Mouse (Mus musculus) MEL-GATA-1-ER (cell line): ENCODE measurements around the gene Foxred1.
A peak's percentile ranks its signal among the peaks of the same experiment; 100 is the strongest.

ENCODE experiments used
- DNase-seq: peaks from one replicate; pipeline ENCODE4 v3.0.0-alpha.2; 2012; ENCODE audit warnings: low read depth; ENCODE audit errors: extremely low read depth

Foxred1 gene

DNA sequence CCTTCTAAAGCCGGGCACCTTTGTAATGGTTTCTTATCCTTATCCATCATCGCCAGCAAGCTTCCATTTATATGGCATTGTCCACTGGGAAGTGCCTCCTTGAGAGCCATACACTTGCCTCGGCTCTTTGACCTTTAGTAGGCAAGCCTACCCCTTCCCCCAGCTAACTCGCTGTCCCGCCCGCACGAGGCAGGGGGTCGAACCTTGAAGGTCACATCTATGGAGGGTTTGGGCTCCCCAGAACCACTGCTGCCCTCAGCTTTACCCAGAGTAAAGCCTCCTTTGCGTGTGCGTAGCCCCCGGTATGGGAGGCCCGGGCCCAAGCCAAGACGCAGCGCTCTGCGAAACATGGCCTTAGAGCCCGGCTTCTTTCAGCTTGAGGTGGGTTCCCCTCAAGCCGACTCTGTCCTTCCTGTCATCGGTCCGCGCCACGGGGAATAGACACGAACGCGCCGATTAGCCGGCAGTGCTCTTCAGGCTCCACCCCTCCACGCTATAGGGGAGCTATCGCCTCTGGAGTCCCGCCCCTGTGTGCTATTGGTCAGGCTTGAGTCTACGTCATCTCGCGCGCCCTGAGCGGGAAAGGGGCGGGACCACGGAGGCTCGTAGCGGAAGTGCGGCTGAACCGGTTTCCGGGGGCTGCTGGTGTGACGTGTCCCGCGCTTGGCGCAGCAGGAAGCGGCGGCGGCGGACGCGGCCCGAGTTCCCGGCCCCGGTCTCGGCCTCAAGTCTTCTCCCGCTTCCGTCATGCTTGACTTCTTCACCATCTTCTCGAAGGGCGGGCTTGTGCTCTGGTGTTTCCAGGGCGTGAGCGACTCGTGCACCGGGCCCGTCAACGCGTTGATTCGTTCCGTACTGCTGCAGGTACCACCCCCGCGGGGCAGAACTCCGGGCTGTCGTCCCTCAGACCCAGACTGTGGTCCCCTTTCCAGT, at the start of gene Foxred1:
Gene Foxred1, minus strand, starts transcription at position 514 of the 933 bp plus-strand sequence.
- peak; percentile 97 for DNase-seq

DNA sequence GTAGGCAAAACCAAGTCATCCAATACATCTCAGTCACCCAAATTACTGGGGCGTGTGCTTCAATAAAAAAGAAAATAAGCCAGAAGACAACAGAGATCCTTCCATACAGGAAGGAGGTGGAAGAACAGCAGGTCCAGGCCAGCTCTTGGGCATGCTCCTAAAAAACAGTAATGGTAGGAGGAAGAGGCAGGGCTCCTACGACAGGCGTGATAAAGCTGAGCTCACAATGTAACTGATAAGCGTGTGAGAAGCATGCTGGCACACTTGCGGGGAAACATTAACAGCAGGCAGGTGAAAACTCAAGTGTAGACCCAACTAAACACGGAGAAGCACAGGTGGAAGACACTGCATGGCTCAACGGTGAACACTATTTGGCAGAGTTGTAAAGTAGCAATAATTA, 46.5 kb upstream of the Foxred1 start:
- no peak for DNase-seq

DNA sequence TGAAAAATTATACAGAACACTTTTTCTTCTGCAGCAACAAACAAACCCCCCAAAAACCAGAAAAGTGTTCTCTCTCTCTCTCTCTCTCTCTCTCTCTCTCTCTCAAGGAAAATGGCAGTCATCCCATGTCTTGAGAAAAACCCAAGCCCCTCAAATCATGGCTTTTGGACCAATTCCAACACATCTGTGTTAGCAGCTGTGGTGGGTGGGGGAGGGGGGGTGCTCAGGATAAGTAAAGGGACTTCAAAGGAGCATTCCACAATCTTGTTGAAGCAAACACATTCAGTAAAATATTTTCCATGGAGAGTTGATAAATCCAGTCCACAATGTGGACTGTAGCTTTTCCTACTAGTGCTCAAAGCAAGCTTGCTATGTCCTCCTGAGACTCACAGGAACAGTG, 38.6 kb upstream of the Foxred1 start:
- DNase-seq = no peak

DNA sequence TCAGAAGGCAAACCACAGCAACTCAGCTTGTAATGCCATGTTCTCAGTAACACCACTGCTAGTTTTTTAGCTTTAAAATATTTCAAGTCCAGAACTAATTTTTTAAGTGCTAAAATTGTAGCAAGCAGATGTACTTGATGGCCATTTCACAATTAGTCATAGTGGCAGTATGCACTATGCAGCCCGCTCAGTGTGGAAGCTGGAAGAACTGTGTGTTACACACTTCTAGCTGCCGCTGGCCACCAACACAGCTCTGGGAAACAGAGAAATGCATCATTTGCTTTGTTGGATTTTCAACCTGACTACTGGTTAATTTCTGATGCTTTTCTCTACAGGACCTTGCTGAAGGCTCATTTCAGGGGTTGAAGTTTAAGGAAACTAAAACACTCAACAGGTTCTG, 36.5 kb upstream of the Foxred1 start:
- no peak for DNase-seq

DNA sequence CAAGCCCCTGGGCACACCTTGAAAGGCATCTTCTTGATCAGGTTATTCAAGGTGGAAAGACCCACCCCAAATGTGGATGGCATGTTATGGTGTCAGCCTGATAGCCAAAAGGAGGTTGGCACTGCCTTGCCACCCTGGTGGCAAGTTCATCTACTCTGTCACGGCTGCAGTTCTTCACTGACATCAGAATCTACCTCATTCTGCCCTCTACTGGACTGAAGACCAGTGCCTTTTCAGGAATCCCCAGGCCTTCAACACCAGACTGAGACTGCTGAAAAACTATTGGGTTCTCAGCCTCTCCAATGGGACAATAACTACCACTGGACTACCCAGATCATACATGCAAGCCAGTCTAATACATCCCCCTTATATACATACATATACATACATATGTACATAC, 28.9 kb upstream of the Foxred1 start:
- no peak for DNase-seq

DNA sequence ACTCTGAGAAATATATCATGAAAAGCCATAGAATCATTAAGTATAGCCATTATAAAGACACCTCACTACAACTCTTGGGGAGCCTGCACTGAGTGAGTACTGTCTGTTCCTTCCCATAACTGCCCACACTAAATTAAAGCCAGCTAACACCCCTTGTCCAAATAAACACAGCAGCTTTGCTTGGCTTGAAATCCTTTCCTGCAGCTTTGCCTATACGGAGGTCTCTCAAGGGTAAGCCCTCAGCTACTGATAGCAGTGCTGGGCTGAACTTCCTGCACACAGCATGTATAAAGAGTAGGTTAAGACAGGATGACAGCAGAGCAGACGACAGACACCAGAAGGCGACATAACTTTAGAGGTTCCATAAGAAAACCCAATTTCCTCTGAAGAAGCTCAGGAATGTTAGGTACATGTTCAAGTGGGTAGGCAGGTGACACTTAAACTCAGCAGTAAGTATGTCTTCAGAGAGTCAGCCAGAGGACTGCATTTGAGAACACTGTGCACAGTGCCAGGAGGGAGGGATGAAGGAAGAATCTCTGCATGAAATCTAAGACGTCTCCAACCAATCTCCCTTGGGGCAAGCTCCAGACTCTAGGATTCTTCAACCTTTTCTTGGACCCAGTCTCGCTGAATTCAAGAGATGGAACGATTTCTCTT, 28.2 kb upstream of the Foxred1 start:
- DNase-seq = no peak

DNA sequence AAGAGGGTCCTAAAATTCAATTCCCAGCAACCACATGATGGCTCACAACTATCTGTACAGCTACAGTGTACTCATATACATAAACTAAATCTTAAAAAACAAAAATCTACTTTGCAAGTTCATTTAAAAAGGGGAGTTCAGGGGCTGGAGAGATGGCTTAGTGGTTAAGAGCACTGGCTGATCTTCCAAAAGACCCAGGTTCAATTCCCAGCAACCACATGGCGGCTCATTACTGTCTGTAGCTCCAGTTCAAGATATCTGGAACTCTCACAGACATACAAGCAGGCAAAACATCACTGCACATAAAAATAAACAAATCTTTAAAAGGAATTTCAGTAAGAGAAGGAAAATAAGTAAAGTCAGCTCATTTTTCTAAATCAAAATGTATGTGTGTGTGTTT, 27.5 kb upstream of the Foxred1 start:
- DNase-seq = no peak

DNA sequence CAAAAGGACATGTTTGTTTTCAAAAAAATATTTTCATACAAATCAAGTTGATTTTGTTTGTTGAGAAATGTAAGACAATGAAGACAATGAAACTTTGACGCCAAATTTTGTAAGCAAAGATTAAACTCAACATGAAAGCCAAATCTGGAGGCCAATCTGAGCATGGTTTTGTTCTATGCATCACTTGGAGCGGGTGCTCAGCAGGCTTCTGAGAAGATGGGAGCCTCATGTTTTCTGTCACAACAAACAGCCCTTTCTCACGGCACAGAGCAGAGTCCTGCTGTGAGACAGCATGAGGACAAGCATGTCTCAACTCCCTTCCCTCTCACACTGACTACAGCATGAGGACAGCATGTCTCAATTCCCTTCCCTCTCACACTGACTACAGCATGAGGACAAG, 25.1 kb upstream of the Foxred1 start:
- DNase-seq = no peak

DNA sequence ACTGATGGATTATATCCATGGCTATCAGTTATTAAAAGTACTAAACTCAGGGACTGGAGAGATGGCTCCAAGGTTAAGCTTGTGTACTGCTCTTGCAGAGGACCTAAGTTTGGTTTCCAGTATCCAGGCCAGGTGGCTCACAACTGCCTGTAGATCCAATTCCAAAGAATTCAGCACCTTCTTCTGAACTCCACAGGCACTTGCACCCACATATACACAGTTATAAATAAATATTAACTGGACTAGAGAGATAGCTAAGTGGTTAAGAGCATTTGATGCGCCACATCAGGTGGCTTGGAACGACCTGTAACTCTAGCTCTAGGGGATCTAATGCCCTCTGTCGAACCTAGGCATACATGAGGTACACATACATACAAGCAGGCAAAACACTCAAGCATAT, 17.8 kb upstream of the Foxred1 start:
- no peak for DNase-seq

DNA sequence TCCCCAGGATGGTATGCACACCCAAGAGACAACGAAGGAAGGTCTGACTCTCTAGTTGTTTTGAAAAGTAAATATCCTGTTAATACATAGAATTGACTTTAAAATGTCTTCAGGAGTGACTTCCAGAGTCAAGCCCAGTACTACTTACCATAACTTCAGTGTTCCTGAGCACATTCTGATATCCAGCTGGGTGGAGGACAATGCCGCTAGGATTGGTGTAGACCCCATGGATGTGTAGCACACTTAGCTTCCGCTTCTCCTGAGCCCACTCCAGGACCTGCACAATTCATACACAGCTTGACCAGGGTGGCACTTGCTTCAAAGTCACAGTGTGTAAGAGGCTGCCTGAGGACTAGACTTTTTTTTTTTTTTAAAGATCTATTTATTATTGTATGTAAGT, 12.6 kb upstream of the Foxred1 start:
- no peak for DNase-seq

DNA sequence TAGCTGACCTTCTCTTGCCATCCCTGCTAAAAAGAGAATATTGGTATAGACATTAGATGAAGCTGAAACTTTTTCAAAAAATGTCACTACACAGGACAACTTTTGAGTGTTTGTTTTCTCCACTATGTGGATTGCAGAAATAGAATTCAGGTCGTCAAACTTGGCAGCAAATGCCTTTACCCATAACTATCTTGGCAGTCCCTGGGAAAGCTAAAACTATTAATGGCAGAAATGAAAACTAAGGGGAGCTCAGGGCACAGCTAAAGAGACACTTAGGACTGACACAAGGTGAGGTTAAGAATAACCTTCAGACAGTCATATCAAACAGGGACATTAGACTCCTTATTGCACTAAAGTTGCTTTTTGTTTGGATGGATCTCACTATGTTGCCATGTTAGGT, 7.1 kb upstream of the Foxred1 start:
- DNase-seq = no peak

DNA sequence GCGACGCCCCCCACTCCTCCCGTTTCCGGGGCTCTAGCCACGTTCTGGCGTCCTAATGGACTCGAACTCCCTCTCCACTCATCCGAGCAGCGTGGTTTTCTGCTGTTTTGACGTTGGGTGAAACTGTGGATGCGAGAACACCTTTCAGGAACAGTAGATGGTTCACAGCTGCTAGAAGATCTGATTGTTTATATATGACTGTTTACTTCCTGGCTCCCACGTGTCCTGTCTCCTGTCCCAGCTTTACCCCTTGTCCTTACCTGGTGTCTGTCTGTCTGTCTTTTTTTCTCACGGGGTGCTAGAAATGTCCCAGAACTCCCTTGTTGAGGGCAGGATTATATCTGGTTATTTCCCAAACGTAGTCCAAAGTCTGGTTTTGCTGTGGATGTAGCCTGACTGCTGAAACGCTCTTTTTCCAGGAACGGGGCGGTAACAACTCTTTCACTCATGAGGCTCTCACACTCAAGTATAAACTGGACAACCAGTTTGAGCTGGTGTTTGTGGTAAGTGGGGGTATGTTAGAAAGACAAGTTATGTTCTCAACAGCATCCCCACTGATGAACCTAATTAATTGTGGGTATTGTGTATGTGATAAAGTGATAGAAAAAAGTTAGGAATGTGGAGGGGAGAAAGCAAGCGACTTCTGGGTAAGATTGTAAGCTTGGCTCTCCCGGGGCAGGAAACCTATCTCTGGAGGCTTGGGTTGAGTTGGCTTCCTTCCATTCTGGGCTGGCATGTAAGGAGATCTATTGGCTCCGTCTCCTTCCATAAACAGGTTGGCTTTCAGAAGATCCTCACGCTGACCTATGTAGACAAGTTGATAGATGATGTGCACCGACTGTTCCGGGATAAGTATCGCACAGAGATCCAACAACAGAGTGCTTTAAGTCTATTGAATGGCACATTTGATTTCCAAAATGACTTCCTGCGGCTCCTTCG, 987 bp upstream of the Foxred1 start:
- DNase-seq = peak; percentile 25

DNA sequence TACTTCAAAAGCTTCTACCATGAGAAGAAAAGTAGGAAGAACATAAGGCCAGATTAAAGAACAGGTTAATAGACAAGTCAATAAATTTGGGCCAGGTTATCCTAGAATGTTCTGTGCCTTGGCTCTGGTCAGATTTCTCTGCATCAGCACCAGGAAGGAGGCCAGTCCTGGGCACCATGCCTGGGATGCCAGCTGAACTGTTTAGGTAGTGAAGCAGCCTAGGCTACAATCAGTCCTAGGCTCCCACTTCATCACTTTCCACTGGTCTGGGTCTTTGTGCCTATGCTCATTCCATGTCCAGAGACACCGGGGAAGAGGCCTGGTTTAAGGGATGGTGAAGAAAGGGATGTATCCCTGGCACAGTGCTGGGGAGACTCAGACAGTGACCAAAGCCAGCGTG, 6.4 kb downstream of the Foxred1 start:
- DNase-seq = no peak

DNA sequence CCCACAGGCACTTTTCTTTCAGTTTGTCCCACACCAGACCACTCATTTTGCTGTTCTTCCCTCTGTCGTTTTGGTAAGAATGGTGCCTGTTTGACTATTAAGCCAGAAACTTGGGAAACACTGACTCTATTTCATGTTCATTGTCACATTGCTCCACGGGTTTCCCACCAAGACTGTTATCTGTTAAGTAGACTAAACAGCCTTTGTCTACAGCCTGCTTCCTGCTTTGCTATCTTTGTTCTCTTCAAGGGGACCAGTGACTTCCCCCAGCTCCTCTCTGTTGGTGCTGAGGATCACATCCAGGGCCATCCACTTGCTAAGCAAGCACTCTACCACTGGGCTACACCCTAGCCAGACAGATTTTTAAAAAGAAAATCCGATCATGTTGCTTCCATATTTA, 7.3 kb downstream of the Foxred1 start:
- DNase-seq = peak; percentile 84

DNA sequence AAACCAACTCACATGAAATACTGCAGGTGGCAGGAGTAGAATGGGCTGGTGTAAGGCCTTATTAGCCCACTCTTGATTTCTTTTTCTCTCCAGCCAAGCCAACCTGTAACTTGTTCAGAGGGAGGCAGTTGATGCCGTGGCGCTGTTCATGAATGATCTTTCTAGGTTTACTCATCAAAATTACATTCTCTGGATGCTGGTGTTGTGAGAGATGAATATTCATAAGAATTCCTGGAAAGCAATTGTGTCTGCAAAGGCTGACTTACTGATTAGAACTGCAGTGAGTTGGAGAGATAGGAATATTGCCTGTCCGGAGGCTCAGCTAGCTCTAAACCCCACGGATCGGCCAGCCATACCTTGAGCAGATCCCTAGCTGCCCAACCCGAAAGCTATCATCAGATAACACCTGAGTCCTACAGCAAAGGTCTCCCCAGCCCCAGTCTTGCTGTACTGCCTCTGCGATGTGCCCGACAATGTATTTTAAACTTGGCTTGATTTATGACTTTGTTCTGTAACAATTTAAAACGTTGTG, 10.3 kb downstream of the Foxred1 start:
- no peak for DNase-seq

DNA sequence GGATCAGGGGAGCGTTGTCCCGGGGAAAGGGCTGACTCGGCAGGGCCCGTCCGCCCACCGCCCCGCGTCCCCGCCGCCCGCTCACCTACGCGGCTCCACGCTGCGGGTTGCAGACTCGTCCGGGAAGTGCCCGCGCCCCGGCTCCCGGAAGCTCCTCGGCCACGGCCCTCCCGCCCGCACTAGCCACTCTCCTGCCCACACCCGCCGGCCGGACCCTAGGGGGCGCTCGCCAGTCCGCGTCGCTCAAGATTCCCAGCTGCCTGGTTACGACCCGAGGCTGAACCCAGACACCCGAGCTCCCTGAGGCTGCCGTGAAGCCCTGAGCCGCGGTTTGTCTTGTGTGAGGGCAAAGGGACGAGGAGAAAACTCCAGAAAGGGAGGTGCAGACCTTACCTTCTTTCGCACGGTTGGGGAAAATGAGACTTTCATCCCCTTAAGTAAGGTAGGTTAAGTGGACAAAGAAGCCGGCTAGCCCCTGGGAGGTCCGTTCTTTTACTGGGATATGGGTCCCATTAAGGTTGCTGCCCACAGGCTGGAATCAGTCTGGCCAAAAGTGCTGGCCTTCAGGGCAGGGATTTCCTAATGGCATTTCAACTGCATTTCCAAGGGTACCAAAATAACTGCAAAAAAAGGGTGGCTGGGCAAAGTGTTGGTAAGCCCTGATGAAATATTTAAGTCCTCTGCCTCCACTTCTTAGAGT, 10.9 kb downstream of the Foxred1 start, which contains the start of the genes Srpr and Tirap:
Gene Srpr, plus strand, starts transcription at position 404 of the 700 bp plus-strand sequence.
Gene Tirap, minus strand, starts transcription at position 520 of the 700 bp plus-strand sequence.
- peak; percentile 47 for DNase-seq

DNA sequence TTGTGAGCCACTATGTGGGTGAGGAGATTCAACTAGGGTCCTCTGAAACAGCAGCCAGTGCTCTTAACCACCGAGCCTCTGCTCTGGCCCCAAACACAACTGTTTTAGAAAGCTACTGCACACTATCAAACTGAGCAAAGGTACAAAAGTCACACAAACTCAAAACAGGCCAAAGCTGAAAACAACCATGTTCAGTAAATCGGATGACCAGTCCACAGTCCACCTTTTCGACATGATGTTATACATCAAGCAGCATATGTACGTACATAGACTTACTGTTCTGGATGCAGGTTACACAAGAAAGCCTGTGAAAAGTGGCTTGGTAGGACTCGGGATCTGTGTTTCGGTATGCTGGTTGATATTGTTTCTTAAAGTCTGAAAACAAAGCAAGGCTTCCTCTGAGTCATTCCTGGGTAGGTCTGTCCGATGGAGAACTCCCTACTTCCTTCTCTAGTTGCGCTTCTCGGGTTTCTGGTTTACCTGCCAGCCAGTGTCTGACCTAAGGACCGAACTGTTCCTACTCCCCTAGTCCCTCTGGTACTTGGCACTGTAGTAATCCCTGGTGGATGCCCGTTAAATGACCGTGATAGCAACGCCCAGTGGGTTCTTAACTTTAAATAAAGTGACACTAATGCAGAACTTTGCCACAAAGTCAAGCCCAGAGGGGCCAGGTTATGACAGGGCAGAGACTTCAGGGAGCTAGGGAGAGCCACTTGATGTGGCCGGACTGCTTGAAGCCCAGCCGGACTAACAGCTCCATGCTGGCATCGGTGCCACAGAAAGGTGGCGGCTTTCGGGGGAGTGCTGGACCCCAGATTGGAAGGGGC, 11.7 kb downstream of the Foxred1 start:
- no peak for DNase-seq

DNA sequence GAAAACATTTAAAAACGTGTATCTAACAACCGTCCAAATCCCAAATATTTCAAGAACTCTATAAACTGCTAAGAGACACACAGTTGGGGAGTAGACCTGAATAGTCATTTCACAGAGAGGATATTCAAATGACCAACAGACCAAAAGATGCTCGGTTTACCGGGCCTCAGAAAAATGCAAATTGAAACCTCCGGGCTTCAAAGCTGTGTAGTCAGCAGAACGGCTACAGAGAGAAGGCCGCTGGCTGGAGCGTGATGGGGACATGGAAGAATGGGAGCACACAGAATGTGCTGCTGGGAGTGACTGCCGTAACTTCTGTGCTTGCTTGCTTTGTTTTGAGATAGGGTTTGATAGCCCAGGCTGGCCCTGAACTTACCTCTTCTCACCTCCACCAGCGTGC, 12.5 kb downstream of the Foxred1 start:
- DNase-seq = no peak

DNA sequence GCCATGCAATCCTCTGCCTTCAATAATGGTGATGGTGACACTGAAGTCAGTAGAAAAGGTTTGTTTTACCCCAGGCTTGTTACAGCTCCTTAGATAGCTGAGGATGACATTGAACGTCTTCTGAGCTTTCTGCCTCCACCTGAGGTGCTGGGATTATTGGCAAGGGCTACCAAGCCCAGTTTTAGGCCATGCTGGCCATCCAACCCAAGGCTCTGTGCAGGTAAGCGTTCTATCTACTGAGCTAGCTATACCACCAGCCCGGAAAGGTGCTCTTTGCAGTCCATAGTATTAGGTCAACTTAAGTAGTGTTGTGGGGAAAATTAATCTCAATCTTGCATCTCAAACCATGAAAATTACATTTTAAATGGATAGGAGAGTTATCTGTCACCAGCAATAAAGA, 13.2 kb downstream of the Foxred1 start:
- no peak for DNase-seq

DNA sequence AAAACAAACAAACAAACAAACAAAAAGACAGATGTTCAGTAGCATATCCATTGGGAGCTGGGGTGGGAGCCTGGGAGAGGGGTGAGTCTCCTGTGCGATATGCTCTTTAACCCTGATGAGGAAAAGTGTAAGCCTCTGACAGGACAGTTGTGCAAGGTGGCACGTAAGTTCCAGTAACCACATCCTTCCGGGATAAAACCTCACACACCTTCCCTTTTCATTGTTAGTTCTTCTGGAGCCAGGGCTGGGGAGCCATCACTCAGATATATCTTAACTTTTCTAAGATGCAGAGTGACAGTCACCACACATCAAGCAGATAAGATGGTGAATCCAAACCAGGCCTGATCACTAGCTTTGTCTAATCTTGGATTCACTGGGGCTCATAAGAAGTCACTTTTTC, 16.8 kb downstream of the Foxred1 start:
- no peak for DNase-seq
